Mouse (Mus musculus) left cerebral cortex, adult 11 months (tissue): ENCODE data around the gene Ube2m.

Experiments
- DNase-seq: peaks from one replicate; pipeline ENCODE4 v3.0.0; 2022; ENCODE audit warnings: low spot score

The Ube2m gene

GRCm38 (mm10) chr7:13033451-13034147 lies 4.5 kb downstream of the Ube2m start:
- no peak for DNase-seq

- DNase-seq, result no peak
Measured at GRCm38 (mm10) chr7:13032541-13032940, 5.5 kb downstream of the Ube2m start.

DNA sequence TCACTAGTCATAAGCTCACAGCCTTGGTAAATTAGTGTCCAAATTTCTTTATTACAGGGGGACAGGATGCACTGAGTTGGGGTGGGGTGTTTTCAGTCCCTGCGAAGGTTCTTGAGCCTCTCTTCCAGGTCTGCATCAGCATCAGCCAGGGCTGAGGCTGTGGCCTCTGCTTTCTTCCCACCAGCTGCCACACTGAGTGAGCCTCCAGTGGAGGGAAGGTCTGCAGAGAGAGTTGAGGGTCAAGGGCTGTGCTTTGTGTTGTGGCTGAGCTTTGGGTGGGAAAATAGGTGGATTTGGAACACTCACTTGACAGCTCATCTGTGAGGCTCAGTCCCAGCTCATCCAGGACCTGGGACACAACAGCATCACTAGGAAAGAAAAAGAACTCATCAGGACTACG lies 6.1 kb downstream of the Ube2m start:
- no peak for DNase-seq

DNA sequence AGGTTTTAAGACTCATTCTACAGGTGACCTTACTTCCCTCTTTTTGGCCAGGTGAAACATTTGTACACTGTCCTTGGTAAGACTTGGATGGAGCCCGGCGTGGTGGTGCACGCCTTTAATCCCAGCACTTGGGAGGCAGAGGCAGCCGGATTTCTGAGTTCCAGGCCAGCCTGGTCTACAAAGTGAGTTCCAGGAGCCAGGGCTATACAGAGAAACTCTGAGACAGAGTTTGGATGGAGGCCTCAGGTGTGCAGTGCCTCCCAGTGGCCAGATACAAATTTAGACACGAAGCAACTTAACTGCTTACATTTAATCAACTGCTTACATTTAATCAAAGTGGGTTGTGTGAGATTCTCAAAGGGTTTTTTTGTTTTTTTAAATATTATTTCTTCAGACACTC lies 7.0 kb downstream of the Ube2m start:
- DNase-seq, result no peak

- DNase-seq, result no peak
Measured at GRCm38 (mm10) chr7:13028986-13029385, 9.1 kb downstream of the Ube2m start.

- no peak for DNase-seq
Measured at GRCm38 (mm10) chr7:13025511-13026112, 12.5 kb downstream of the Ube2m start.

DNA sequence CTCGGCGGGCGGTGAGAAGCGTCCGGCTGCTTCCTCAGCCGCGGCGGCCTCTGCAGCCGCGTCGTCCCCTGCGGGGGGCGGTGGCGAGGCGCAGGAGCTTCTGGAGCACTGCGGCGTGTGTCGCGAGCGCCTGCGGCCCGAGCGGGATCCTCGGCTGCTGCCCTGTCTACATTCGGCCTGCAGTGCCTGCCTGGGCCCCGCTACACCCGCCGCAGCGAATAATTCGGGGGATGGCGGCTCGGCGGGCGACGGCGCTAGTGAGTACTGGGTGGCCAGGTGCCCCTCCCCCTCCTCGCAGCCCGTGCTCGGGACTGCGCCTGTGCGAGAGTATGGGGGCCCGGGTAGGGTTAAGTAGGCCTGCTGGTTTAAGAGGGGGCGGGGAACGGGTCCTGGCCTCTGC lies 13.3 kb downstream of the Ube2m start:
- DNase-seq, result no peak

DNA sequence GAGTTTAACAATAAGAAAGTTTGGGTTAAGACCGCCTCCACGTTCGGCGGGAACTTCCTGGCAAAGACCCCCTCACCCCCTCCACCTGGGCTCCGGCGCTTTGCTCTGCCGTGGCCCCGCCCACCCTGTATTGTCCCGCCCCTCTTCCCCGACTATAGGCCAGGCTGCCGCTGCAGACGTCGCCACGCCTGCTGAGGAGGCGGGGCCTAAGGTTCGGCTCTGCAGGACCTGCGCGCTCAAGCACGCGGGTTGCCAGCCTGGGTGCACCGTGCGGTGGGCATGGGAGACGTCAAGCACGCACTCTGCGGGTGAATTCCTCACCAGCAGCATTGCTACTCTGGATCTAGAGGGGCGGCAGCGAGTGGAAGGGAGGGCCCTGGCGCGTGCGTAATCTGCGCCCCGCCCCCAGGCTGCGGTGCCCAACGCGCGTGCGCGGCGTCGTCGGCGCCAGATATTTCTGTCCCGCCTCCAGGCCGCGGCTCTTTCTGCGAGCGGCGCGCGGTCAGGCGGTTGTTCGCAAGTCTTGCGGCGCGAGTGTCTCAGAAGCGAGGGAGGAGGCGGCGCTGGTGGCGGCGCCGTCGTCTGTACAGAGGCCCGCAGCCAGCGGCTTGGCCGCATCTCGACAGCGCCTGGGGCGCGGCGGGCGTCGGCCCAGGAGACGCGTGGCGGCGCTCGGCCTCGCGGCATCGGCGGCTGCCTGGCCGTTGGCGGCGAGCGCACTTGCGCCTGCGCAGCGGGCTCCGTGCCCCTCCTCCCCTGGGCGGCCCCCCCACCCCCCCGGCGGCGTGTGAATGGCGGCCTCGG lies 13.9 kb downstream of the Ube2m start:
- DNase-seq, result peak; percentile 92

DNA sequence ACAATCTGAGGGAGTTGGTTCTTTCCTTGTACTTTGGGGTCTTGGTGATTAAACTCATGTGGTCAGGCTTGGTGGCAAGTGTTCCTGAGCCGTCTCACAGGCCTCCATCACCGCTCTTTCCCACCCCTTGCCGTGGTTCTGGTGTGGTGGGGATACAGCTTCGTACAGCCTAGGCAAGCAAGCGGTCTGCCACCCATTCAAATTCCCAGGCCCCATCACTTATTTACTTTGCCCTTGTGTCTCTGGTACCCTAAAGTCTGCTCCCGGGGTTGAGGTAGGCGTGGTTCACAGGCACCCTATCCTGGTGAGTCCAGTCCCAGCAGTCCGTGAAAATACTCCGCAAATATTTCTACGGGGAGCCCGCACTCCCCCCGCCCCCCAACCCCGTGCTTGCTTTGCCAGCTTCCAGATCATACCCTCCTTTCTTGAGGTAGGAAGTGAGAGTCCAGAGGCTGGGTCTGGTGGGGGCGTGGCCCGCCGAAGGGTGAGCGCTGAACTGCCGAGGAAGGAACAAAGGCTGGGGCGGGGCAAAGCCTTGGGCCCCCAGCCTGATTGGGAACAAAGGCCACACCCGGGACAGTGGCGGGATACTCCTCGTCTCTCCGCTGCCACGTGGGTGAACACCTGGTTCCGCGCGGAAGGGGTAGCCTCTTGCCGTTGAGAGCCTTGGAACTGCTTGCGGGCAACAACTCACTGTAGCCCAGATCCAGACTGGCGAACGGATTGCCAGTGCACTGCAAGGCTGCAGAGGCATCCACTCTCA lies 15.1 kb downstream of the Ube2m start:
- no peak for DNase-seq

GRCm38 (mm10) chr7:13015217-13015616 lies 22.9 kb downstream of the Ube2m start:
- no peak for DNase-seq

DNA sequence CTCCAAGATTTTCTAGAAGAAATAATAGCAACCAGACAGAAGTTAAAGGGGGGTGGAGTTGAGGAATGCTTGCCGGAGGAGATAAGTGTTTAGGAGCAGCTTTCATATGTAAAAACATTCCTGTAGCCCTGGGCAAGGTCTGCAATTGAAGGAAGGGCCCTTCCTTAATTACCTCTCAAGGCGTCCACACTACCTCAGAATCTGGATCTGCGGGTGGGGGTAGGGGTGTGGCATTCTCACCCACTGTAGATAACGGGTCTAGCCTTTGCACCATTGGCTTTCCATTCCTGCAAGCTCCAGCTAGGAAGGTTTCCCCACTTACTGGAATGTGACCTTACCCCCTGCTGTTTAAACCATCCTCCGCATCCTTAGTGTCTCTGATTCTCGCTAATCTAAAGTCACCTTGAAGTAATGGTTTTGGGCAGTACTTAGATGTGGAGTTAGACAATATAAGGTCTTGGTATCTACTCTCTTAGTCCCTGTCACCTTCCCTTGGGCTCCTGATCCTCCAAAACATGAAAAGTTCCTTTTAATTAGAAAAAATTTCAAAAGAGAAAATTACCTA lies 23.7 kb downstream of the Ube2m start:
- DNase-seq, result no peak

DNA sequence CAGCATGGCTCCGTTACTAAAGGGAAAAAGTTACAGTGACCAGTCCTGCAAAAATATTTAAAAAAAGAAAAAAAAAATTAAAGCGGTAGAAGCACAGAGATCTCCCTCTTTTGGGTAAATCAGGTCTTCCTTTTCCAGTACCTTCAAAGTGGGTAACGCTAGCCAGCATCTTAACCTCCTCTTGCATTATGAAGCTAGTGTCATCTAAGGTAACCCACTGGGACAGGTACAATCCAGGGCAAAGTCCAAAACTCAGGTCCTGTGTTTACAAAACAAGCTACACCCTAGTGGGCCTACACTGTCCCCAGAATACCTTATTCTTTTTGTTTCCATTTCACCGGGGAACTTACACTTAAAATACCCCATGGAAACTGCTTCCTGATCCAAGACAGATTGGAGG lies 24.4 kb downstream of the Ube2m start:
- DNase-seq, result no peak

GRCm38 (mm10) chr7:13010005-13010908 lies 27.8 kb downstream of the Ube2m start, which contains the start of gene Zbtb45:
TSS of gene Zbtb45 (minus strand) at chr7:13010034.
- DNase-seq, result no peak

- peak; percentile 91 for DNase-seq
Measured at GRCm38 (mm10) chr7:13009143-13010004, 28.7 kb downstream of the Ube2m start.

GRCm38 (mm10) chr7:13007341-13008092 lies 30.6 kb downstream of the Ube2m start:
- DNase-seq, result no peak

- no peak for DNase-seq
Measured at GRCm38 (mm10) chr7:13006531-13006930, 31.5 kb downstream of the Ube2m start.

DNA sequence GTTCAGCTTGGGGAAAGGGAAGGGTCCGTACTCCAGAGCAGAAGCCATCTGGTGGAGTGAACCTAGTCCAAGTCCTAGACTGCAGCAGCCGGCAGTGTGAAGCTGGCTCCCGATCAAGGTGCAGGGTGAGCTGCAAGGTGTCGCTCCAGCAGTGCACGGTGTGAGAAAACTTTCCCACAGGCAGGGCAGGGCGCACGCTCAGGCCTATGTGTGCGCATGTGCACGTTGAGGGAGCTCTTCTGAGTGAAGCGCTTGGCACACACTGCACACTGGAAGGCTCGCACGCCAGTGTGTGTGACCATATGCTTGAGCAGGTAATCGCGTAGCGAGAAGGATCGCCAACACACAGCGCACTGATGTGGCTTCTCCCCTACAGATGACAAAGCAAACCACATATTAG lies 32.1 kb downstream of the Ube2m start:
- DNase-seq, result no peak

GRCm38 (mm10) chr7:13003380-13003779 lies 34.7 kb downstream of the Ube2m start:
- DNase-seq, result no peak

GRCm38 (mm10) chr7:13001584-13001983 lies 36.5 kb downstream of the Ube2m start:
- no peak for DNase-seq
